Mouse (Mus musculus) limb, embryonic 14.5 days (tissue): ENCODE results near the gene Krt28. TPM values are rescaled to one million over a fixed set of nuclear protein-coding genes. Genes with fewer than 3 reads are reported as not detected.

Experiments
- ATAC-seq: fragments of 200-750 bp; cut with Nextera tagmentation; 2 replicates; pipeline ENCODE4 v1.8.0; 2017; ENCODE audit warnings: low read depth, moderate number of reproducible peaks, moderate TSS enrichment; ENCODE audit not compliant: low FRiP score
- DNase-seq: peaks from one replicate; pipeline ENCODE4 v3.0.0-alpha.2; 2015; ENCODE audit warnings: low spot score
- H3K27ac ChIP-seq: fragments of 300-500 bp; sonication (generic); replicated peaks from 2 replicates; pipeline ENCODE4 v1.5.1; 2014; ENCODE audit warnings: low read depth, mild to moderate bottlenecking, low read length, moderate library complexity, mixed read lengths
- H3K27me3 ChIP-seq: fragments of 300-500 bp; sonication (generic); 2 replicates; pipeline ENCODE4 v1.6.1; 2014; ENCODE audit warnings: low read length, mixed read lengths; ENCODE audit not compliant: control insufficient read depth, insufficient read depth
- H3K36me3 ChIP-seq: fragments of 300-500 bp; sonication (generic); 2 replicates; pipeline ENCODE4 v1.6.1; 2014; ENCODE audit warnings: mild to moderate bottlenecking, low read length, moderate library complexity, mixed read lengths; ENCODE audit not compliant: control insufficient read depth, insufficient read depth
- H3K4me1 ChIP-seq: fragments of 300-500 bp; sonication (generic); 2 replicates; pipeline ENCODE4 v1.6.1; 2014; ENCODE audit warnings: antibody characterized with exemption, low read length, mixed read lengths; ENCODE audit not compliant: control insufficient read depth, insufficient read depth
- H3K4me2 ChIP-seq: fragments of 300-500 bp; sonication (generic); replicated peaks from 2 replicates; pipeline ENCODE4 v1.6.1; 2014; ENCODE audit warnings: low read depth, mild to moderate bottlenecking, low read length, moderate library complexity; ENCODE audit not compliant: severe bottlenecking
- H3K4me3 ChIP-seq: fragments of 300-500 bp; sonication (generic); replicated peaks from 2 replicates; pipeline ENCODE4 v1.5.1; 2014; ENCODE audit warnings: low read length
- H3K9ac ChIP-seq: fragments of 300-500 bp; sonication (generic); 2 replicates; pipeline ENCODE4 v1.6.1; 2014; ENCODE audit warnings: mild to moderate bottlenecking, low read depth, low read length, moderate library complexity; ENCODE audit not compliant: severe bottlenecking
- H3K9me3 ChIP-seq: fragments of 300-500 bp; sonication (generic); 2 replicates; pipeline ENCODE4 v1.6.1; 2016; ENCODE audit warnings: low read length; ENCODE audit not compliant: control insufficient read depth
- POLR2A ChIP-seq: fragments of 200-500 bp; IDR thresholded peaks from 2 replicates; pipeline ENCODE4 v1.8.0; 2012; ENCODE audit warnings: inconsistent platforms, mild to moderate bottlenecking, moderate library complexity, borderline replicate concordance; ENCODE audit not compliant: insufficient read depth, insufficient read length; ENCODE audit errors: extremely low read depth
- WGBS: fragments of 180-500 bp; shearing (Covaris S2); extraction: QIAGEN DNeasy Blood & Tissue Kit; methylation state at CpG from one replicate; pipeline ENCODE4 v1.1.7; 2014; 5-methylcytosine and 5-hydroxymethylcytosine counted together
- polyA plus RNA-seq, 2 experiments: library from polyadenylated mRNA; depleted of rRNA in 1 of 2; stranded (reverse) in 1 of 2; unstranded in 1 of 2; fragments of >200 nt; fragmentation: Nextera tagmentation in 1 of 2; extraction: Ambion mirVana in 1 of 2; gene quantifications; 2 replicates each; pipeline versions ENCODE4 v1.2.1 to v1.2.3; 2012 to 2014

Krt28 gene
- polyA plus RNA-seq, 2 experiments = 0.16 TPM; not detected in 1

- Histone ChIP-seq H3K36me3 (no peaks in the 10 kb centered on the region), H3K9me3 (no peaks in the 10 kb centered on the region), H3K27ac (peak overlapping the region; percentile 97), H3K4me3 (peak overlapping the region; percentile 51), H3K4me1 (no peaks in the 10 kb centered on the region), H3K27me3 (no peaks in the 10 kb centered on the region), H3K9ac (peak overlapping the region; percentile 70), H3K4me2 (peak overlapping the region; percentile 70)
- WGBS = 1% methylated on average over 71 of the region's 71 CpGs
- TF ChIP-seq POLR2A = peak; percentile 78; the same call in 1 of the 2 replicates
- DNase-seq (peak; percentile 83), ATAC-seq (peak; percentile 90)
Observed at GRCm38 (mm10) chr11:99385813-99386721, 11.4 kb upstream of the Krt28 start.

DNA sequence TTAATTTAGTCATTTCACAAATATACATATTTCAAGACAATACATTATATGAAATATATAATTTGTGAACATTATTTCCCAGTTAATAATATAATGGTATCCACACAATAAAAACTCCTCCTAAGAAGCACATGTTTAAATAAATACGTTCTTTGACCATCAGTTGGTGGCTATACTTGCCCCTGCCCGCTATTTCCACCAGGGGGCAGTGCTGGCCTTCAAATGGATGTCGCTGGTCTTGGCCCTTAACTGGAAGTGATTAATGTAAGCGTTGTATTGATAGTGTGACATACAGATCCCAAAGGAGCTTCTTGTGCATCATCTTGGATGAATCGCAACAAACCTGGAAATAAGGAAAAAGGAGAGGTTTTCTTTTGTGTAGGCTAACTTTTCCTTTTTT lies 4.9 kb upstream of the Krt28 start:
- H3K4me2 ChIP-seq = no peak overlapping the region
- 23% methylated on average over 5 of the region's 5 CpGs for WGBS
- no peak overlapping the region for H3K27ac ChIP-seq
- H3K4me1 ChIP-seq = no peaks in the 10 kb centered on the region
- TF ChIP-seq POLR2A = no peak
- H3K27me3 ChIP-seq = no peaks in the 10 kb centered on the region
- no peak for ATAC-seq
- peak; percentile 25 for DNase-seq
- no peak overlapping the region for H3K9ac ChIP-seq
- H3K9me3 ChIP-seq = no peaks in the 10 kb centered on the region
- no peaks in the 10 kb centered on the region for H3K36me3 ChIP-seq
- no peak overlapping the region for H3K4me3 ChIP-seq

- H3K9ac ChIP-seq = no peak overlapping the region
- H3K27ac ChIP-seq = no peak overlapping the region
- TF ChIP-seq POLR2A = no peak
- no peak overlapping the region for H3K4me2 ChIP-seq
- H3K4me3 ChIP-seq = no peak overlapping the region
- no peaks in the 10 kb centered on the region for H3K27me3 ChIP-seq
- DNase-seq (no peak), ATAC-seq (no peak)
- no peaks in the 10 kb centered on the region for H3K9me3 ChIP-seq
- 83% methylated on average over 8 of the region's 8 CpGs for WGBS
- no peaks in the 10 kb centered on the region for H3K36me3 ChIP-seq
- no peaks in the 10 kb centered on the region for H3K4me1 ChIP-seq
Observed at GRCm38 (mm10) chr11:99369853-99370451, 4.8 kb downstream of the Krt28 start.

DNA sequence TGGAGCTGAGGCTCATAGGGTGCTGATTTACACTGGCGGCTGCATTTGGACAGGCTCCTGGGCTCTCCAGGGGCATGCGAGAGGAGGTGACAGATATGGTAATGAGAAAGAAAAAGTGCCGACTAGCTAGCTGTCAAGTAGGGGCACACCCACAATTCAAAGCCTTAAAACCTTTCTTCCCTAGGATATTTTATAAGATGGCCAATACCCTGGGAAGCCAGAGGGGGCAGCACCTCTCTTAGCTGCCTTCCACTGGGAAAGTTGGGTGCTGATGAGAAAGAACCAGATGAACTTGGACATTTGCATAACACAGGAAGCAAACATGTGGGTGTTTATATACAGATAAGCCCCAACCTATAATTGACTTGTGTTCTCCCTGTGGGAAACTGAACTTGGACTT lies 5.5 kb downstream of the Krt28 start:
- no peaks in the 10 kb centered on the region for H3K4me1 ChIP-seq
- DNase-seq (peak; percentile 12), ATAC-seq (no peak)
- no peak overlapping the region for H3K4me2 ChIP-seq
- no peaks in the 10 kb centered on the region for H3K36me3 ChIP-seq
- WGBS = 8% methylated on average over 3 of the region's 3 CpGs
- H3K27me3 ChIP-seq = no peaks in the 10 kb centered on the region
- H3K27ac ChIP-seq = no peak overlapping the region
- TF ChIP-seq POLR2A = no peak
- no peaks in the 10 kb centered on the region for H3K9me3 ChIP-seq
- H3K4me3 ChIP-seq = no peak overlapping the region
- no peak overlapping the region for H3K9ac ChIP-seq

- 49% methylated on average over 10 of the region's 10 CpGs for WGBS
- no peak overlapping the region for H3K27ac ChIP-seq
- ATAC-seq (no peak), DNase-seq (no peak)
- no peaks in the 10 kb centered on the region for H3K36me3 ChIP-seq
- no peak overlapping the region for H3K9ac ChIP-seq
- no peak for TF ChIP-seq POLR2A
- H3K27me3 ChIP-seq = no peaks in the 10 kb centered on the region
- no peak overlapping the region for H3K4me2 ChIP-seq
- H3K4me3 ChIP-seq = no peak overlapping the region
- no peaks in the 10 kb centered on the region for H3K9me3 ChIP-seq
- H3K4me1 ChIP-seq = no peaks in the 10 kb centered on the region
Observed at GRCm38 (mm10) chr11:99366791-99367190, 7.9 kb downstream of the Krt28 start.
